Mouse (Mus musculus): ENCODE data around the gene Stim2.

The Stim2 gene

GRCm38 (mm10) chr5:54049940-54050339 is 51.6 kb downstream of the Stim2 start:
- DNase-seq (ENCODE audit: low spot score): no peak

GRCm38 (mm10) chr5:54051056-54051455 is 52.8 kb downstream of the Stim2 start:
- DNase-seq (ENCODE audit: low spot score): no peak

- DNase-seq (ENCODE audit: low spot score): no peak
Measured at GRCm38 (mm10) chr5:54052205-54052604, 53.9 kb downstream of the Stim2 start.

- DNase-seq (ENCODE audit: low spot score): no peak
Measured at GRCm38 (mm10) chr5:54053673-54054366, 55.5 kb downstream of the Stim2 start.

GRCm38 (mm10) chr5:54056266-54056665 is 58.0 kb downstream of the Stim2 start:
- no peak for DNase-seq (ENCODE audit: low spot score)

- DNase-seq (ENCODE audit: low spot score): no peak
Measured at GRCm38 (mm10) chr5:54059998-54060397, 61.7 kb downstream of the Stim2 start.

GRCm38 (mm10) chr5:54062079-54062478 is 63.8 kb downstream of the Stim2 start:
- DNase-seq (ENCODE audit: low spot score): no peak

GRCm38 (mm10) chr5:54067591-54067990 is 69.3 kb downstream of the Stim2 start:
- DNase-seq (ENCODE audit: low spot score): no peak

GRCm38 (mm10) chr5:54070549-54070948 is 72.2 kb downstream of the Stim2 start:
- no peak for DNase-seq (ENCODE audit: low spot score)

GRCm38 (mm10) chr5:54071288-54071687 is 73.0 kb downstream of the Stim2 start:
- no peak for DNase-seq (ENCODE audit: low spot score)

- no peak for DNase-seq (ENCODE audit: low spot score)
Measured at GRCm38 (mm10) chr5:54071705-54072104, 73.4 kb downstream of the Stim2 start.

GRCm38 (mm10) chr5:54073291-54073690 is 75.0 kb downstream of the Stim2 start:
- no peak for DNase-seq (ENCODE audit: low spot score)

GRCm38 (mm10) chr5:54079997-54080396 is 81.7 kb downstream of the Stim2 start:
- no peak for DNase-seq (ENCODE audit: low spot score)

- no peak for DNase-seq (ENCODE audit: low spot score)
Measured at GRCm38 (mm10) chr5:54087912-54088311, 89.6 kb downstream of the Stim2 start.

GRCm38 (mm10) chr5:54098219-54098618 is 99.9 kb downstream of the Stim2 start:
- DNase-seq (ENCODE audit: low spot score): no peak

- no peak for DNase-seq (ENCODE audit: low spot score)
Measured at GRCm38 (mm10) chr5:54100916-54101315, 102.6 kb downstream of the Stim2 start.

- no peak for DNase-seq (ENCODE audit: low spot score)
Measured at GRCm38 (mm10) chr5:54101318-54101717, 103.0 kb downstream of the Stim2 start.

- DNase-seq (ENCODE audit: low spot score): no peak
Measured at GRCm38 (mm10) chr5:54101960-54102359, 103.7 kb downstream of the Stim2 start.

- no peak for DNase-seq (ENCODE audit: low spot score)
Measured at GRCm38 (mm10) chr5:54106669-54107068, 108.4 kb downstream of the Stim2 start.

- DNase-seq (ENCODE audit: low spot score): no peak
Measured at GRCm38 (mm10) chr5:54107069-54107468, 108.8 kb downstream of the Stim2 start.

GRCm38 (mm10) chr5:54109096-54109495 is 110.8 kb downstream of the Stim2 start:
- DNase-seq (ENCODE audit: low spot score): no peak

GRCm38 (mm10) chr5:54110789-54111188 is 112.5 kb downstream of the Stim2 start:
- DNase-seq (ENCODE audit: low spot score): no peak

GRCm38 (mm10) chr5:54113284-54113683 is 115.0 kb downstream of the Stim2 start:
- peak; percentile 44 for DNase-seq (ENCODE audit: low spot score)

GRCm38 (mm10) chr5:54116538-54116937 is 118.2 kb downstream of the Stim2 start:
- DNase-seq (ENCODE audit: low spot score): no peak
